Mouse (Mus musculus) spleen, adult 2 months (tissue): ENCODE results near the gene Tcf20. TPM values are rescaled to one million over a fixed set of nuclear protein-coding genes. Genes with fewer than 3 reads are reported as not detected.

Experiments used
- DNase-seq, 2 experiments: peaks; one replicate each; pipeline versions ENCODE4 v3.0.0 to v3.0.0-alpha.2; 2012 to 2021; ENCODE audit warnings: low spot score in 2 of 2, low read depth in 1 of 2
- H3K27ac ChIP-seq: fragments of 200-500 bp; 2 replicates; pipeline ENCODE4 v1.5.1; 2012; ENCODE audit warnings: low read length, inconsistent platforms; ENCODE audit not compliant: insufficient read depth
- H3K27me3 ChIP-seq: fragments of 200-500 bp; 2 replicates; pipeline ENCODE4 v1.6.1; 2012; ENCODE audit warnings: mild to moderate bottlenecking, moderate library complexity, low read length, inconsistent platforms; ENCODE audit not compliant: control insufficient read depth, insufficient read depth
- H3K36me3 ChIP-seq: fragments of 200-500 bp; 2 replicates; pipeline ENCODE4 v1.6.1; 2012; ENCODE audit warnings: mild to moderate bottlenecking, low read length, inconsistent platforms; ENCODE audit not compliant: control insufficient read depth, insufficient read depth
- H3K4me1 ChIP-seq: fragments of 200-500 bp; 2 replicates; pipeline ENCODE4 v1.6.1; 2011; ENCODE audit warnings: inconsistent platforms; ENCODE audit not compliant: control insufficient read depth, insufficient read depth, insufficient read length
- H3K4me3 ChIP-seq: fragments of 200-500 bp; 2 replicates; pipeline ENCODE4 v1.5.1; 2011; ENCODE audit warnings: mild to moderate bottlenecking, inconsistent platforms; ENCODE audit not compliant: insufficient read depth, insufficient read length; ENCODE audit errors: extremely low read depth
- CTCF ChIP-seq: fragments of 200-500 bp; IDR thresholded peaks from 2 replicates; pipeline ENCODE4 v1.5.1; 2011; ENCODE audit warnings: mild to moderate bottlenecking, inconsistent platforms; ENCODE audit not compliant: insufficient read depth, insufficient read length, insufficient replicate concordance; ENCODE audit errors: extremely low read depth
- POLR2A ChIP-seq: fragments of 200-500 bp; IDR thresholded peaks from 2 replicates; pipeline ENCODE4 v1.6.1; 2011; ENCODE audit warnings: low read depth, low read length, inconsistent platforms
- WGBS: fragments of 180-500 bp; shearing (Covaris S2); methylation state at CpG from one replicate; pipeline ENCODE4 v1.1.7; 2018; 5-methylcytosine and 5-hydroxymethylcytosine counted together
- polyA plus RNA-seq: library from polyadenylated mRNA; depleted of rRNA; stranded (reverse); fragments of >200 nt; gene quantifications from 2 replicates; pipeline ENCODE4 v1.2.3, GENCODE M21; 2012

Gene Tcf20
- polyA plus RNA-seq, 1 experiment = 21.4 TPM

DNA sequence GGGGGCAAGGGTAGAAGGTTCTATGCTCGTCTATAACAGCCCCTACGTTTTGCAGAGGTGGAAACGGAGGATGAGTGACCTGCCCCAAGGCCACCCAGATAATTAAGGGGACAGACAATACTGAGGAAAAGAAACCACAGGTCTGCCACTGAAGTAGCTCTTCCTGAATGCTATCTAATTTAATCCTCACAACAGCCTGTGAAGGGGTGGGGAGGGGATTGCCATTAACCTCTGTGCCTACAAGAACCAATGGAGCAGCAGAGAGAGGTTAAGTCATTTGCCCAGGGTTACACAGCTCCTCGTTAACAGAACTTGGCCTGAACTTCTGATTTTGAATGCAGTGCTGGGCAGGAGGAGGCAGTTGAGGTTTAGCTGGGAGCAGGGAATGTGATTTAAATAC is 3.6 kb downstream of the Tcf20 start:
- no peaks in the 10 kb centered on the region for H3K27me3 ChIP-seq
- WGBS = 51% methylated on average over 4 of the region's 4 CpGs

DNA sequence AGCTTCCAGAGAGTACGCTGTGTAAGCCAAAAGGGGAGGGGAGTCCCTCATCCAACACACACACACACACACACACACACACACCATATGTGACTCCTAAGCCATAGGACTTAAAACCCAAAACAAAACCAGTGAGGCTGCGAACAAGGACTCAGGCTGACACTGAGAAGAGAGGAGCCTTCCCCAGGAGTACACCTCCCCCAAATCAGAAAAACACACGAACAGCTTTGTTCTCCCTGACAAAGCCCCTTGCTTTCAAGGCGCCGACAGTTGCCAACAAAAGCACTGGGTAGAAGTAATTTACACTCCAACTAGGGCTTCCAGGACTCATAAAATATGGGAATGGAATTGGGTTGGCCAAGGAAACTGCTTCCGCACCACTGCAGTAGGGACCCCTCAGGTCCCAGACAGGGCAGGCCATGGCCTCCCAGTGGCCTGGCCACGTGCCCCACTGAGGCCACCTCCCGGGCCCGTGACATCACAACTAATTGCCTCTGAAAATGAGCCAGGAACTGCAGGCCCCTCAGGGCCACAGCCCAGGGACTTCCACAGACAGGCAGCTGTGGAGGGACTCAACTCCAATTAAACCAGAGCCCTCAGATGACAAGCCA is 4.2 kb downstream of the Tcf20 start:
- Histone ChIP-seq H3K27me3 (no peaks in the 10 kb centered on the region), H3K4me3 (no peak overlapping the region), H3K36me3 (no peaks in the 10 kb centered on the region), H3K4me1 (peaks cover 7% of the 10 kb centered on the region), H3K27ac (no peak overlapping the region)
- TF ChIP-seq POLR2A = no peak
- no peak for TF ChIP-seq CTCF
- 85% methylated on average over 9 of the region's 9 CpGs for WGBS
- DNase-seq = no peak

More for the DNA sequence above, 3.6 kb downstream of the Tcf20 start:
- H3K4me3 ChIP-seq = no peak overlapping the region
- DNase-seq = no peak
- H3K27ac ChIP-seq = no peak overlapping the region
- H3K4me1 ChIP-seq = peaks cover 7% of the 10 kb centered on the region
- TF ChIP-seq POLR2A (no peak), CTCF (no peak)
- no peaks in the 10 kb centered on the region for H3K36me3 ChIP-seq

DNA sequence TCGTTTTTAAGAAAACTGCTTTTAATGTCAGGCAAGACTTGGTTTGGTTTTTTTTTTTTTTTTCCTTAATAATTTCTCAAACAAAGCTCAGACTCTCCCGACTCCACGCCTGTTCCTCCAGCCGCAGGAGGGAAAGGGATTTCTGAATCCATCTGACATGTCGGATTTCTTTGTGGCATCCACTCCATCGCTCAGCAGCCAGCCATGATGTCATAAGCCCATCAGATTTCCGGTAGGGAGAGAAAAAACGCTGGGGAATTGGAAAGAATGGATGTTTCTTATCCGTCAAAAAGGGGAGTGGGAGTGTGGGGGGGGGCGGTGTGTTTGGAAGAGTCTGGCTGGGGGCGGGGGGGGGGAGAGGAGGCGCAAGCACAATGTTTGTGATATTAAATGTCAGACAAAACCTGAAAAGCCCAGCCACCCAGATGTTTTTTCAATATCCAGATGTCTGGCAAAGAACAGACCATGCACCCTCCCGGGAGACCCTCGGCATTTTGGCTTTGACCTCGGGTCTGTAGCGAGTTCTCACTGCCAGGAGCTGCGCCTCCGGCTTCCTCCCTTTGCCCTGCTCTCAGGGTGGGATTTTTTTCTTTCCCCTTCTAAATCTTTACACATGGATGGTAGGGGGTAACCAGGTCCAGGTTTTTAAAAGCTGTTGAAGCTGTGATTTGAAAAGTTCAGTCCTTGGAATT is 4.8 kb downstream of the Tcf20 start:
- WGBS = 75% methylated on average over 18 of the region's 18 CpGs
- no peak for DNase-seq
- TF ChIP-seq POLR2A (no peak), CTCF (no peak)
- no peaks in the 10 kb centered on the region for H3K27me3 ChIP-seq
- no peak overlapping the region for H3K27ac ChIP-seq
- peaks cover 4% of the 10 kb centered on the region for H3K4me1 ChIP-seq
- H3K4me3 ChIP-seq = no peak overlapping the region
- H3K36me3 ChIP-seq = no peaks in the 10 kb centered on the region

DNA sequence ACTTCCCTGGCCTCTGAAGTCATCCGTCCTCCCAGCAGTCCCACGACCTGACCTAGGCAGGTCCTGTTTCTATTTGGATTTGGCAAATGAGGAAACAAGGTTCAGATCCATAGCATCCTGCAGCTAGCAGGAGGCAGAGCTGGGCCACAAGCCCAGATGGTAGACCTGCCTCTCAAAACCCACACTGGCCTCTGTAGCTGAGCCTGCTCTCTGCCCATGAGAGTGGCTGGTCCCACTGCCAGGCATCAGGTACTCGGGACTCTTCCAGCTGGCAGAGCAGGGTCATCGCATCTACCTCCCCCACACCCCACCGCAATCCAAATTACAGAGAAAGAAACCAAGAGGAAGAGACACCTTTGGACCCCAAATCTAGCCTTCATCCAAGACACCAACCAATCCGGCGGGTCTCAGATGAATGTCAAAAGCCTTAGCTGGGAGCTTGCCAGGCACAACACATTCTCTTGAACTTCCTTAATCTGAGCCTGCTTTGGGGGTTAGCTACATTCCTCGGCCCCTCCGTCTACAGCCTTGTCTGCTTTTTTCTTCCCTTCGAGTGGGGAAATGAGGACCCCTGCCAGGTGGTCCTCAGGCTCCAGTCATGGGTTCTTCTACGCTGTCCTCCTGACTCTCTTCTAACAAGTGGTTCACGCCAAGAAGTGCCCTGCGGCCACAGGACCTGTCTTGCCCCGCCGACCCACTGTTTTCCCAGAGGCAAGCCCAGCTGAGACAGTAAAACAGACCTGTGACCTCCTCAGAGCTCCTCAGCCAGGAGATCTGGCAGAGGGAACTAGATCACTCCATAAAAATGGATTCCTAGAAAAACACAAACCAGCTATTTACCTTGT is 5.8 kb downstream of the Tcf20 start:
- Histone ChIP-seq H3K36me3 (no peaks in the 10 kb centered on the region), H3K4me3 (no peak overlapping the region), H3K27me3 (no peaks in the 10 kb centered on the region), H3K4me1 (no peaks in the 10 kb centered on the region), H3K27ac (no peak overlapping the region)
- DNase-seq = no peak
- 62% methylated on average over 15 of the region's 15 CpGs for WGBS
- TF ChIP-seq POLR2A = no peak
- no peak for TF ChIP-seq CTCF

DNA sequence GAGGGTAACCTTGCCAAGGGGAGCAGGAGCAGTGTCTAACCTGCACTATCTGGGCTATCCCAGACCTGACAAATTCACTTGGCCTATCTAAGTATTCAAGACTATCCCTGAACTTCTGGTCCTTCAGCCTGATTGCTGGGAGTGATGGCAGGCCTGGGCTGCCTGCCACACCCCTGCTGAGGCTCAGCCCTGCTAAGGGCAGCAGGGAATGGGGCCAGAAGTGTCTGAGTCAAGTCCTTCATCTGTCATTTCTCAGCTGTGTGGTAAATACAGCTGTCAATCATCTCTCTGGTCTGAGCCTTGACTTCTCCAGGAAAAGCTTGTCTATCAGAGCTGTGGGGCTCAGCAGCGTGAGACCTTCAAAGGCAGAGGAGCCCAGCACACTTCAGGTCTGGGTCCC is 8.1 kb downstream of the Tcf20 start:
- no peak overlapping the region for H3K4me3 ChIP-seq
- no peak for DNase-seq
- H3K4me1 ChIP-seq = peaks cover 3% of the 10 kb centered on the region; the same call in 1 of the 2 replicates
- WGBS = 74% methylated on average over 1 of the region's 1 CpGs
- H3K27ac ChIP-seq = no peak overlapping the region
- no peaks in the 10 kb centered on the region for H3K27me3 ChIP-seq
- TF ChIP-seq POLR2A = no peak
- no peak for TF ChIP-seq CTCF
- no peaks in the 10 kb centered on the region for H3K36me3 ChIP-seq

DNA sequence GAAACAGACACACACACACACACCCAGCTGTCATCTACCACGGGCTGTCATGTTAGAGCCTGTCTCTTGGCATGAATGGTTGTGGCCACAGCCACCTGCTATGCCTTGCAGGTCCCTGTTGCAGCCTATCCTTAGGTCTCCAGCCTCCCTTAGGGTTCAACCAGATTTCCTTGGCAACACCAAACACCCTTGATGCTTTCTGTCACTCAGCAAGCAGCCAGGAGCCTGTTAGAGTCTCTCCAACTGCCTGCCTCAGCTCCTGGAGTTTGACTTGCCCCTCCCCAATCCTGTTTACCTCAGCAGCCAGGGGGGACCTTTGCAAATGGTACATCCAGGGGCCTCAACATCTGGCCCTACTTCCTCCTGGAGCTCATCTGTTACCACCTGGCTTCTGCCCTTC is 13.2 kb downstream of the Tcf20 start:
- WGBS = 21% methylated on average over 1 of the region's 1 CpGs
- Histone ChIP-seq H3K4me3 (no peak overlapping the region), H3K27me3 (no peaks in the 10 kb centered on the region), H3K27ac (no peak overlapping the region), H3K36me3 (no peaks in the 10 kb centered on the region), H3K4me1 (peaks cover 3% of the 10 kb centered on the region; the same call in 1 of the 2 replicates)
- TF ChIP-seq CTCF (no peak), POLR2A (no peak)
- no peak for DNase-seq

DNA sequence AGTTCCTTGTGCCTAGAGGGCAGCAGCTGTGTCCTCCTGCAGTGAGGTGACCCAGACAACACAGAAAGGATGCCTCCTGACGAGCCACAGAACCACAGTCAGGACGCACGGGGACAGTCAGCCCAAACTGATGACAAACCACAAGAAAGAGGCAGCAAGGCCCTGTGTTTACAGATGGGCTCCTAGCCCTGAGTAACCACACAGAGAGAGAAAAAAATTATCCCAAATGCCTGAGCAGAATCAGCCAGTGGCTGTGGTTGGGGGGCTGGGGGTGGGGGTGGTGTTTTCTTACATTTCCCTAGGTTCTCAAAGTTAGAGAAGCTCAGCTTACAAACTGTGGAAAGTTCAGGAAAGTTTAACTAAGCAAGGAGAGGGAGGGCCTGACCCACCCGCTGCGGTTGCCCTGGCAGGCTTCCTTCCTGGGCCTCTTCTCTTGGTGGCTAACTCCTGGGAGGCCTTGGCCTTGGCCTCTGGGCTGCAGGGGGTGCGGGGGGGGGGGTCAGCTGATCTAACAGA is 18.4 kb downstream of the Tcf20 start:
- no peaks in the 10 kb centered on the region for H3K36me3 ChIP-seq
- no peaks in the 10 kb centered on the region for H3K27me3 ChIP-seq
- no peak overlapping the region for H3K4me3 ChIP-seq
- TF ChIP-seq CTCF (no peak), POLR2A (no peak)
- no peak overlapping the region for H3K27ac ChIP-seq
- no peak for DNase-seq
- 11% methylated on average over 6 of the region's 6 CpGs for WGBS
- peaks cover 4% of the 10 kb centered on the region for H3K4me1 ChIP-seq
